Mouse (Mus musculus) limb, embryonic 14.5 days (tissue): ENCODE measurements at regions not wholly inside any gene's neighbourhood (a gene's known extent, or its start where the extent isn't known, plus 50 kb on each side); places are given as distances from the start of the nearest gene placed in this dataset.

Experiments
- ATAC-seq: fragments of 200-750 bp; cut with Nextera tagmentation; 2 replicates; pipeline ENCODE4 v1.8.0; 2017; ENCODE audit warnings: low read depth, moderate number of reproducible peaks, moderate TSS enrichment; ENCODE audit not compliant: low FRiP score
- DNase-seq: peaks from one replicate; pipeline ENCODE4 v3.0.0-alpha.2; 2015; ENCODE audit warnings: low spot score
- H3K27ac ChIP-seq: fragments of 300-500 bp; sonication (generic); replicated peaks from 2 replicates; pipeline ENCODE4 v1.5.1; 2014; ENCODE audit warnings: low read depth, mild to moderate bottlenecking, low read length, moderate library complexity, mixed read lengths
- H3K27me3 ChIP-seq: fragments of 300-500 bp; sonication (generic); 2 replicates; pipeline ENCODE4 v1.6.1; 2014; ENCODE audit warnings: low read length, mixed read lengths; ENCODE audit not compliant: control insufficient read depth, insufficient read depth
- H3K36me3 ChIP-seq: fragments of 300-500 bp; sonication (generic); 2 replicates; pipeline ENCODE4 v1.6.1; 2014; ENCODE audit warnings: mild to moderate bottlenecking, low read length, moderate library complexity, mixed read lengths; ENCODE audit not compliant: control insufficient read depth, insufficient read depth
- H3K4me1 ChIP-seq: fragments of 300-500 bp; sonication (generic); 2 replicates; pipeline ENCODE4 v1.6.1; 2014; ENCODE audit warnings: antibody characterized with exemption, low read length, mixed read lengths; ENCODE audit not compliant: control insufficient read depth, insufficient read depth
- H3K4me2 ChIP-seq: fragments of 300-500 bp; sonication (generic); replicated peaks from 2 replicates; pipeline ENCODE4 v1.6.1; 2014; ENCODE audit warnings: low read depth, mild to moderate bottlenecking, low read length, moderate library complexity; ENCODE audit not compliant: severe bottlenecking
- H3K4me3 ChIP-seq: fragments of 300-500 bp; sonication (generic); replicated peaks from 2 replicates; pipeline ENCODE4 v1.5.1; 2014; ENCODE audit warnings: low read length
- H3K9ac ChIP-seq: fragments of 300-500 bp; sonication (generic); 2 replicates; pipeline ENCODE4 v1.6.1; 2014; ENCODE audit warnings: mild to moderate bottlenecking, low read depth, low read length, moderate library complexity; ENCODE audit not compliant: severe bottlenecking
- H3K9me3 ChIP-seq: fragments of 300-500 bp; sonication (generic); 2 replicates; pipeline ENCODE4 v1.6.1; 2016; ENCODE audit warnings: low read length; ENCODE audit not compliant: control insufficient read depth
- POLR2A ChIP-seq: fragments of 200-500 bp; IDR thresholded peaks from 2 replicates; pipeline ENCODE4 v1.8.0; 2012; ENCODE audit warnings: inconsistent platforms, mild to moderate bottlenecking, moderate library complexity, borderline replicate concordance; ENCODE audit not compliant: insufficient read depth, insufficient read length; ENCODE audit errors: extremely low read depth
- WGBS: fragments of 180-500 bp; shearing (Covaris S2); extraction: QIAGEN DNeasy Blood & Tissue Kit; methylation state at CpG from one replicate; pipeline ENCODE4 v1.1.7; 2014; 5-methylcytosine and 5-hydroxymethylcytosine counted together

GRCm38 (mm10) chr13:6251025-6251862 lies 296.7 kb upstream of the Pitrm1 start:
- 71% methylated on average over 4 of the region's 4 CpGs for WGBS
- Histone ChIP-seq H3K9me3 (no peaks in the 10 kb centered on the region), H3K4me1 (no peaks in the 10 kb centered on the region), H3K27me3 (no peaks in the 10 kb centered on the region), H3K4me2 (no peak overlapping the region), H3K36me3 (no peaks in the 10 kb centered on the region), H3K27ac (no peak overlapping the region), H3K4me3 (no peak overlapping the region), H3K9ac (no peak overlapping the region)
- ATAC-seq (peak; percentile 70), DNase-seq (peak; percentile 49)
- TF ChIP-seq POLR2A, result no peak

DNA sequence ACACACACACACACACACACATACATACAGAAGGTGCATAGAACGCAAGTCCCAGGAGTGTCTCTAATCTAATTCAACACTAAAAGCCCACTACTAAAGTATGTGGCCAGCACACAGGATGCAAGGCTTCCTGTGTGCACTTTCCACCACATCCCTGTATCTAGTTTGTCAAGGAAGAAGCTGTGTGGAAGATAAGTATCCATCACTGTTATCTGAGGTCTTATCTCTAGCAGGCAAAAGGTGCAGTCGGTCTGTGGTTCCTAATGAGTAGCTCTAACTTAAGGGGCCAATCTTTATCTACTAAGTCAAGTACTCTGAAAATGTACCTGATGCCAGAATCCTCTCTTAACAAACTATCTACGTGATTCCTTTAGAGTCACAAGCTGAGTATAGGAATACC lies 295.8 kb upstream of the Pitrm1 start:
- no peak for TF ChIP-seq POLR2A
- Histone ChIP-seq H3K27me3 (no peaks in the 10 kb centered on the region), H3K9ac (no peak overlapping the region), H3K27ac (no peak overlapping the region), H3K36me3 (no peaks in the 10 kb centered on the region), H3K4me2 (no peak overlapping the region), H3K9me3 (no peaks in the 10 kb centered on the region), H3K4me3 (no peak overlapping the region), H3K4me1 (no peaks in the 10 kb centered on the region)
- 79% methylated on average over 3 of the region's 3 CpGs for WGBS
- no peak for DNase-seq
- ATAC-seq, result no peak

GRCm38 (mm10) chr13:6255303-6255702 lies 292.6 kb upstream of the Pitrm1 start:
- Histone ChIP-seq H3K27ac (no peak overlapping the region), H3K9me3 (no peaks in the 10 kb centered on the region), H3K4me3 (no peak overlapping the region), H3K9ac (no peak overlapping the region), H3K4me2 (no peak overlapping the region), H3K4me1 (no peaks in the 10 kb centered on the region), H3K27me3 (no peaks in the 10 kb centered on the region), H3K36me3 (no peaks in the 10 kb centered on the region)
- TF ChIP-seq POLR2A, result no peak
- ATAC-seq (no peak), DNase-seq (no peak)
- 88% methylated on average over 5 of the region's 5 CpGs for WGBS

GRCm38 (mm10) chr13:6255728-6256496 lies 292.0 kb upstream of the Pitrm1 start:
- H3K9ac ChIP-seq, result no peak overlapping the region
- no peaks in the 10 kb centered on the region for H3K9me3 ChIP-seq
- no peak for TF ChIP-seq POLR2A
- H3K4me1 ChIP-seq, result no peaks in the 10 kb centered on the region
- no peak overlapping the region for H3K27ac ChIP-seq
- H3K36me3 ChIP-seq, result no peaks in the 10 kb centered on the region
- no peaks in the 10 kb centered on the region for H3K27me3 ChIP-seq
- DNase-seq, result no peak
- H3K4me2 ChIP-seq, result no peak overlapping the region
- no peak for ATAC-seq
- H3K4me3 ChIP-seq, result no peak overlapping the region

DNA sequence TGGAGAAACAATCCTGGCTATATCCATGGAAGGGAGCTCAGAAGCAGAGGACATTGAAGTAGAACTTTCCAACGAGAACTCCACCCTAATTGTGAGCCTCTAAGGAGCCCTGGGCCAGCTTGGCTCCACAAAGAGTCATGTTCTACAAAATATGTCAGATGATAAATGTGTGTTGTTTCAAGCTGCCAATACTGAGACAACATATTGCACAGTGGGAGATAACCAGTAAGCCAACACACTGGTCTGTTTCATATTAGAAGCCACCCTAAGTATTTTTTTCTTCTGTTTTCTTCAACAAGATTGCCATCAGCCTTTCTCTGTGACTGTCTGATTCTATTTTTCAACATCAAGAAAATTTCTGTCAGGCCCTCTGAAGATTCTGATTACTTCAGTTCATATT lies 289.5 kb upstream of the Pitrm1 start:
- H3K27ac ChIP-seq, result no peak overlapping the region
- no peaks in the 10 kb centered on the region for H3K27me3 ChIP-seq
- TF ChIP-seq POLR2A, result no peak
- 59% methylated on average over 1 of the region's 1 CpGs for WGBS
- DNase-seq (no peak), ATAC-seq (no peak)
- H3K9me3 ChIP-seq, result no peaks in the 10 kb centered on the region
- no peak overlapping the region for H3K9ac ChIP-seq
- H3K36me3 ChIP-seq, result no peaks in the 10 kb centered on the region
- no peaks in the 10 kb centered on the region for H3K4me1 ChIP-seq
- no peak overlapping the region for H3K4me3 ChIP-seq
- no peak overlapping the region for H3K4me2 ChIP-seq
